Mouse (Mus musculus): ENCODE measurements around the gene Pcnx4. TPM values are rescaled to one million over a fixed set of nuclear protein-coding genes. Genes with fewer than 3 reads are reported as not detected.

Pcnx4 gene
- 9.7 TPM for polyA plus RNA-seq (2017; shearing (Covaris generic))

GRCm38 (mm10) chr12:72536021-72536597 lies at the start of gene Pcnx4:
TSS of gene Pcnx4 (plus strand) at chr12:72536383.

Other genes starting within 250 kb of the Pcnx4 start
- 0.07 TPM for gene Rtn1, start 127.3 kb upstream of the Pcnx4 start, polyA plus RNA-seq (2017; shearing (Covaris generic))
- gene Lrrc9, start 94.5 kb upstream of the Pcnx4 start, polyA plus RNA-seq (2017; shearing (Covaris generic)), result not detected
- not detected for gene Gm4756, start 113.3 kb downstream of the Pcnx4 start, polyA plus RNA-seq (2017; shearing (Covaris generic))
- 95.1 TPM for gene Dhrs7, start 128.5 kb downstream of the Pcnx4 start, polyA plus RNA-seq (2017; shearing (Covaris generic))
- 12.6 TPM for gene Ppm1a, start 221.1 kb downstream of the Pcnx4 start, polyA plus RNA-seq (2017; shearing (Covaris generic))

Data from CD4-positive, CD25-positive, alpha-beta regulatory T cell, adult 9 weeks (primary cell).